Mouse (Mus musculus) leukemia stem cell, adult 10-12 weeks (primary cell): Measurements from ENCODE around the gene Eif2ak3. TPM values are rescaled to one million over a fixed set of nuclear protein-coding genes. Genes with fewer than 3 reads are reported as not detected.

ENCODE experiments used
- polyA plus RNA-seq: library from polyadenylated mRNA; stranded (reverse); fragments of >175 nt; gene quantifications from 2 replicates; pipeline ENCODE4 v1.2.3, GENCODE M21; 2012; ENCODE audit warnings: low replicate concordance

The Eif2ak3 gene
- 2.1 and 7.9 TPM in 2 replicates for polyA plus RNA-seq

DNA sequence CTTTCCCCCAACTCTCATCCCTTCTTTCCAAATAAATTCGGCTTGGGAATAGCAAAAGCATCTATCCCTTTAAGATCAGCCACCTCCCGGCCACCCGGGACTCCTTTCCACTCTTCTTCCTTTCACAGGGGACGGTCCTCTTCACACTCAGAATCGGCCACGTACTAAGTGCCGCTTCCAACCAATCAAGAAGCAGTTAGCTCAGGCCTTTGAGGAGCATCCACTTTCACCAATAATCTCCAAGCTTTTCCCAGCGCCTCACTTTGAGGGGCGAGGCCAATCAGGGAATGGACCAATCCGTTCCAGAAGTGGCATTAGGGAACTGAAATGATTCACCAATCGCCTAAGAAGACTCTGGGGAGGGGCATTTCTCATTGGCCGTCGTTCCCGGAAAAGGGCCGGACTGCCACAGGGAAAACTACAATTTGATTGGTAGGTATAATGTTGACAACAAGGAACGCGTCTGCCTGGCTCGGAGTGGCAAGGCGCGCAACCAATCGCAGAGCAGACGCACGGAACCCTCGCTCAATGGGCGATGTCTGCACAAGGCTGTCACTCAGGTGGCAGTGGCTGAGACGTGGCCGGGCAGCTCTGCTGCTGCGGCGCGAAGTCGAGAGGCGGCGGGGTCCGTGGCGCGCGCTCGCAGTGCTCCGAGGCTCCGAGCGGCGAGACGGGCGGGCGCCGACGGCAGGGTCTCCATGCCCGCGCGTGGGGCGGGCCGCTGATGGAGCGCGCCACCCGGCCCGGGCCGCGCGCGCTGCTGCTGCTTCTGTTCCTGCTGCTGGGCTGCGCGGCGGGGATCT is at the start of gene Eif2ak3:
Gene Eif2ak3, plus strand, starts transcription at position 514 of the 803 bp plus-strand sequence.

DNA sequence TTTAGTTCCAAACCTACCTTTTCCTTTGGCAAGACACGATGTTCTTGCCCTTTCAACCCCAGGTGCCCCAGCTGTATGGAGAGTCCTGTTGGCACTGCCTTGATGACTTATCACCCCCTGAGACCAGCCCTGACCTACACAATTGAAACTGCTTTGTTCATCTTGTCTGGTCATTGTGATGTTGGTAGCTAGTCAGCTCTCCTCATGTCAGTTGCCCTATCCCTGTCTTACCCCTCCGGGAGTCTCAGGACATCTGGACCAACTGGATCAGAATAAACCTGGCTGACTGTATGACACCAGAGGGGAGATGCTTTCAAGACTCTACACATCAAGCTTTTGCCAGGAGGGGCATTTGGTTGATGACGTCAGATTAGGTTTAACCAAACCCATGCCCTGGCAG is 74.5 kb downstream of the Eif2ak3 start, which contains the start of gene Tex37:
Gene Tex37, minus strand, starts transcription at position 101 of the 400 bp plus-strand sequence.

Other genes with a start within 250 kb of the Eif2ak3 start
- 19.3 and 38.1 TPM in 2 replicates for gene Rpia, start 52.3 kb upstream of the Eif2ak3 start, polyA plus RNA-seq
- not detected in 2 replicates for gene Tex37, start 74.4 kb downstream of the Eif2ak3 start, polyA plus RNA-seq
- gene Foxi3, start 112.0 kb downstream of the Eif2ak3 start, polyA plus RNA-seq: not detected in 2 replicates